Mouse (Mus musculus) MEL (cell line): ENCODE results near the gene Zfp385b.

Source experiments
- CTCF ChIP-seq, 3 experiments: IDR thresholded peaks in 2 of 3; conservative IDR thresholded peaks in 1 of 3; 2 replicates each; pipeline ENCODE4 v1.5.1; 2011 to 2012; ENCODE audit warnings: low read length in 3 of 3, low read depth in 2 of 3, mild to moderate bottlenecking in 2 of 3, improper control_type of control experiment in 1 of 3, inconsistent platforms in 1 of 3, mixed read lengths in 1 of 3, moderate library complexity in 1 of 3; ENCODE audit not compliant: control insufficient read depth in 1 of 3, insufficient read depth in 1 of 3, poor library complexity in 1 of 3, severe bottlenecking in 1 of 3
- MAFK ChIP-seq: IDR thresholded peaks from 2 replicates; pipeline ENCODE4 v1.6.1; 2011; ENCODE audit warnings: low read depth, mild to moderate bottlenecking, low read length, improper control_type of control experiment, borderline replicate concordance
- UBTF ChIP-seq: IDR thresholded peaks from 2 replicates; pipeline ENCODE4 v1.6.1; 2012; ENCODE audit warnings: low read depth, mild to moderate bottlenecking, inconsistent platforms, low read length, improper control_type of control experiment, moderate library complexity, borderline replicate concordance; ENCODE audit not compliant: insufficient read depth

DNA sequence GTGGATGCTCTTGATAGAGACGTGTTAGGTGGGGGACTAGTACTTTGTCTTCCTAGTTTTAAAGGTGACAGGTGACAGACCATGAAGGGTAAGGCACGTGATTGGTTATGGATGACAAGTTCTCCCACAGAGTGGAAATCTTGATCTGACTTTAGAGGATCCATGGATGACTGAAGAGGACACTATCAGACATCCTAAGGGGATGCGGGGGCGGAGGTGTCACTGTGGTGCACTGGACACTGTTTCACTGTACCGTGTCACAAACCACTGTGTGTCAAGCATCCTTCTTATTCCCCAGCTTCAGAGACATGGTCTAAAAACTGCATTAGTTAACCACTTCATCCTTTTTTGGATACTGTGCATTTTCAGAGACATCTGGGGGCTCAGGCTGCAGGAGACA, 440.1 kb downstream of the Zfp385b start:
- TF ChIP-seq CTCF (IDR thresholded peaks at IDR 0.05 in 2 of 3, conservative IDR thresholded peaks at IDR 0.05 in 1 of 3; ENCODE audit: control insufficient read depth in 1 of 3, insufficient read depth in 1 of 3, low read depth in 2 of 3, low read length in 3 of 3, poor library complexity in 1 of 3, severe bottlenecking in 1 of 3) (no peak), UBTF (no peak), MAFK (no peak)
